Mouse (Mus musculus) left cerebral cortex, adult 8-10 months (tissue): ENCODE data around the gene Trim71. TPM values are rescaled to one million over a fixed set of nuclear protein-coding genes. Genes with fewer than 3 reads are reported as not detected.

ENCODE experiments used
- DNase-seq, 2 experiments: peaks; one replicate each; pipeline ENCODE4 v3.0.0; 2022; ENCODE audit warnings: low spot score in 2 of 2
- total RNA-seq, 4 experiments: library from RNA; stranded (reverse); gene quantifications; 2 replicates each; pipeline ENCODE4 v1.2.4; 2022

Gene Trim71
- total RNA-seq, 4 experiments from 2014 or later = 0.46 to 0.67 (median 0.59) TPM

GRCm38 (mm10) chr9:114486808-114487207 lies 77.4 kb downstream of the Trim71 start:
- no peak for DNase-seq

GRCm38 (mm10) chr9:114484771-114485170 lies 79.4 kb downstream of the Trim71 start:
- no peak for DNase-seq

GRCm38 (mm10) chr9:114480940-114481339 lies 83.2 kb downstream of the Trim71 start:
- no peak for DNase-seq

GRCm38 (mm10) chr9:114477019-114477418 lies 87.2 kb downstream of the Trim71 start:
- no peak for DNase-seq

- DNase-seq = no peak
Observed at GRCm38 (mm10) chr9:114471892-114472291, 92.3 kb downstream of the Trim71 start.

- DNase-seq = no peak
Observed at GRCm38 (mm10) chr9:114468701-114469100, 95.5 kb downstream of the Trim71 start.

GRCm38 (mm10) chr9:114468217-114468616 lies 96.0 kb downstream of the Trim71 start:
- DNase-seq = no peak

- no peak for DNase-seq
Observed at GRCm38 (mm10) chr9:114466871-114467270, 97.3 kb downstream of the Trim71 start.

GRCm38 (mm10) chr9:114465442-114465841 lies 98.7 kb downstream of the Trim71 start:
- no peak for DNase-seq

- no peak for DNase-seq
Observed at GRCm38 (mm10) chr9:114462569-114462968, 101.6 kb downstream of the Trim71 start.

- no peak for DNase-seq
Observed at GRCm38 (mm10) chr9:114458436-114458835, 105.7 kb downstream of the Trim71 start.

Other genes starting within 250 kb of the Trim71 start
- gene Bcl2a1c, start 234.2 kb downstream of the Trim71 start, total RNA-seq = 1 to 10 TPM in 1 of 4 experiments, not detected in 3; 1.5 TPM
- gene Crtap, start 173.7 kb downstream of the Trim71 start, total RNA-seq = 10 to 100 TPM in 1 of 4 experiments, 1 to 10 TPM in 3; 5.9 to 10.9 (median 7.6) TPM
- gene Glb1, start 163.3 kb downstream of the Trim71 start, total RNA-seq = 10 to 100 TPM; 28.6 to 32.1 (median 29.6) TPM
- 10 to 100 TPM; 10.9 to 15.1 (median 11.8) TPM for gene Tmppe, start 163.3 kb downstream of the Trim71 start, total RNA-seq
- not detected for gene Ccr4, start 59.5 kb downstream of the Trim71 start, total RNA-seq
- not detected for gene C130032M10Rik, start 48.7 kb downstream of the Trim71 start, total RNA-seq
- gene Cnot10, start 75.8 kb upstream of the Trim71 start, total RNA-seq = 10 to 100 TPM; 42.6 to 48.7 (median 45.0) TPM
- gene Dync1li1, start 124.4 kb upstream of the Trim71 start, total RNA-seq = 10 to 100 TPM; 84.6 to 87.5 (median 85.9) TPM
- 10 to 100 TPM; 20.0 to 25.7 (median 22.9) TPM for gene Cmtm6, start 166.7 kb upstream of the Trim71 start, total RNA-seq
- 1 to 10 TPM; 2.7 to 6.4 (median 4.9) TPM for gene Cmtm7, start 217.5 kb upstream of the Trim71 start, total RNA-seq